19 mouse cellular contexts compared by ENCODE assay signal in the genomic region with DNA sequence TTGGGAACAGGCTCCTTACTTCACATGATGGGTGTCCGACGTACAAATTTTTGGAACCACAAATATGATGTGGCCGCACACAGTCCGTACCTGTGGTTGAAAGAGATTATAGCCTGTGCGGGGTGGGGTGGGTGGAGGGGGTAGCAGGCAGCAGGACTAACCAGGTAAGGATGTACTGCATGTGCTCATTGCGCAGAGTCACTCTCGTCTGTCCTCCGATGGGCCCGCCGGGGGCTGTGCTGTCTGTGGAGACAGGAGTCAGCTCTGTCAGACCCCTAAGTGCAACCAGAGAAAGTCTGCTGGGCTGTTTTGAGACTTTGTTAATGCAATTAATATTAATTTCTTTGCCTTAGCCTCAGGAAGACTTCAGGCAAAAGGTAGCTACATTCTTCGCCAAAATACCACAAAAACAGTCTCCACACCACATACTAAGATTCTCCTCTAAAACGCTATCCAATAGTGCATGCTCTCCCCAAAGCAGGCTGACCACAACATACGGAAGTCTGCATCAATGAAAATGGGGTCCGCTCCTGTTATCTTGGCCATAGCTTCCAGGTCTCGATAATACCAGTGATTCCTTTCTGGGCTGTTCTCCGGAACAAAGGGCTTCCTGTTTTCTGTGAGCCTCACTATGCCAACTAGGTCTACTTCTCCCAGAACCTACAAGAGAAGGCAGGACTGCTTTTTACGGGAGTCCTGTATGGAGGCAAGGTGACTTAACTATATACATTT. TPM values are rescaled to one million over a fixed set of nuclear protein-coding genes. Genes with fewer than 3 reads are reported as not detected.
A peak's percentile ranks its signal among the peaks of the same experiment; 100 is the strongest.
DNase-seq lines count a peak whose midpoint lies in the region; ATAC-seq and TF ChIP-seq lines count a peak whose summit lies in the region.
"Had no signal": no experiment of that assay in that cellular context is flagged by ENCODE, and none has a peak within 500 bp of the region (broad histone marks: within the 10 kb centered on the region; RNA-seq: fewer than 3 reads in every experiment).

No protein-coding gene starts in this region.

- H3K27ac ChIP-seq in forebrain, embryonic 10.5 days = no peak overlapping the region
- H3K27ac ChIP-seq in forebrain, postnatal 0 days (ENCODE audit: low read depth, low read length) = no peak overlapping the region
- no peak overlapping the region for H3K27ac ChIP-seq in midbrain, embryonic 11.5 days (ENCODE audit: low read depth, low read length)
- H3K27ac ChIP-seq in midbrain, postnatal 0 days (ENCODE audit: low read depth, low read length) = no peak overlapping the region
- H3K27ac ChIP-seq in embryonic fibroblast, embryonic 13.5 days (ENCODE audit: insufficient read depth, low read length) = no peak overlapping the region
- H3K27ac ChIP-seq in liver, postnatal 0 days (ENCODE audit: low read depth) = 0 out of 2 replicates have a peak overlapping the region, but pooled peaks have one; percentile 16
- no peak overlapping the region for H3K27ac ChIP-seq in intestine, postnatal 0 days (ENCODE audit: low read depth, low read length)
- H3K27ac ChIP-seq: forebrain, embryonic 13.5 days; hindbrain, postnatal 0 days; kidney, postnatal 0 days had no signal

- no peak for TF ChIP-seq EP300 in liver, postnatal 0 days (IDR thresholded peaks at IDR 0.05; ENCODE audit: low read depth)

- no peaks in the 10 kb centered on the region for H3K9me3 ChIP-seq in forebrain, embryonic 10.5 days
- H3K9me3 ChIP-seq in forebrain, postnatal 0 days (ENCODE audit: low read length) = no peaks in the 10 kb centered on the region
- H3K9me3 ChIP-seq in midbrain, embryonic 11.5 days (ENCODE audit: control insufficient read depth, low read length) = no peaks in the 10 kb centered on the region
- H3K9me3 ChIP-seq in midbrain, postnatal 0 days (ENCODE audit: low read length) = no peaks in the 10 kb centered on the region
- H3K9me3 ChIP-seq in liver, postnatal 0 days (ENCODE audit: low read length) = no peaks in the 10 kb centered on the region
- H3K9me3 ChIP-seq in intestine, postnatal 0 days (ENCODE audit: control insufficient read depth) = no peaks in the 10 kb centered on the region
- H3K9me3 ChIP-seq: forebrain, embryonic 13.5 days had no signal

- 84% methylated on average over 17 of the region's 17 CpGs for WGBS in forebrain, embryonic 10.5 days
- WGBS in forebrain, postnatal 0 days = 85% methylated on average over 17 of the region's 17 CpGs
- 85% methylated on average over 17 of the region's 17 CpGs for WGBS in midbrain, embryonic 11.5 days
- WGBS in midbrain, postnatal 0 days = 86% methylated on average over 17 of the region's 17 CpGs
- WGBS in liver, postnatal 0 days (ENCODE audit: insufficient replicate concordance) = 70% methylated on average over 17 of the region's 17 CpGs
- WGBS in intestine, postnatal 0 days = 79% methylated on average over 17 of the region's 17 CpGs

- TF ChIP-seq POLR2A in embryonic fibroblast, embryonic 13.5 days (IDR thresholded peaks at IDR 0.05; ENCODE audit: low read depth, low read length) = peak; percentile 9; the same call in 1 of the 2 replicates

- no peak for DNase-seq in forebrain, embryonic 10.5 days (ENCODE audit: extremely low spot score, low spot score)
- DNase-seq in forebrain, postnatal 0 days = no peak
- no peak for DNase-seq in midbrain, embryonic 11.5 days (ENCODE audit: low spot score, missing footprints)
- no peak for DNase-seq in midbrain, postnatal 0 days (ENCODE audit: low spot score)
- no peak for DNase-seq in liver, postnatal 0 days
- DNase-seq in gastrocnemius, postnatal 25 days = no peak
- DNase-seq: adrenal gland, adult 8-10 months; cerebellum, postnatal 14 days; gastrocnemius, postnatal 14 days; heart, postnatal 10 days; layer of hippocampus, adult 9-11 months; lung, embryonic 14.5 days; right cerebral cortex, postnatal 14 days; thymus, adult 18-20 months had no signal

- H3K4me3 ChIP-seq in forebrain, embryonic 10.5 days = peak overlapping the region; percentile 73; the same call in 1 of the 2 replicates
- H3K4me3 ChIP-seq in forebrain, postnatal 0 days (ENCODE audit: low read depth, low read length) = no peak overlapping the region
- H3K4me3 ChIP-seq in midbrain, embryonic 11.5 days (ENCODE audit: low read depth, low read length) = 0 out of 2 replicates have a peak overlapping the region, but pooled peaks have one; percentile 3
- H3K4me3 ChIP-seq in midbrain, postnatal 0 days (ENCODE audit: low read depth, low read length) = no peak overlapping the region
- no peak overlapping the region for H3K4me3 ChIP-seq in embryonic fibroblast, embryonic 13.5 days (ENCODE audit: insufficient read depth, low read length)
- H3K4me3 ChIP-seq in liver, postnatal 0 days (ENCODE audit: low read depth, low read length) = no peak overlapping the region
- H3K4me3 ChIP-seq in intestine, postnatal 0 days (ENCODE audit: low read depth, low read length) = no peak overlapping the region

- H3K4me1 ChIP-seq in forebrain, embryonic 10.5 days = peaks cover 76% of the 10 kb centered on the region
- H3K4me1 ChIP-seq in forebrain, postnatal 0 days (ENCODE audit: insufficient read depth) = peaks cover 30% of the 10 kb centered on the region
- peaks cover 36% of the 10 kb centered on the region for H3K4me1 ChIP-seq in midbrain, embryonic 11.5 days (ENCODE audit: control insufficient read depth, insufficient read depth, low read length)
- H3K4me1 ChIP-seq in midbrain, postnatal 0 days (ENCODE audit: insufficient read depth, low read length) = peaks cover 34% of the 10 kb centered on the region
- peaks cover 10% of the 10 kb centered on the region for H3K4me1 ChIP-seq in embryonic fibroblast, embryonic 13.5 days (ENCODE audit: control insufficient read depth, insufficient read depth, low read length)
- peaks cover 42% of the 10 kb centered on the region for H3K4me1 ChIP-seq in liver, postnatal 0 days (ENCODE audit: insufficient read depth)
- peaks cover 15% of the 10 kb centered on the region for H3K4me1 ChIP-seq in intestine, postnatal 0 days (replicated peaks; ENCODE audit: control insufficient read depth, insufficient read depth, low read length)

- H3K4me2 ChIP-seq in forebrain, postnatal 0 days (ENCODE audit: low read depth) = no peak overlapping the region
- no peak overlapping the region for H3K4me2 ChIP-seq in midbrain, embryonic 11.5 days
- no peak overlapping the region for H3K4me2 ChIP-seq in midbrain, postnatal 0 days (ENCODE audit: low read depth, low read length, poor library complexity, severe bottlenecking)
- H3K4me2 ChIP-seq in liver, postnatal 0 days (ENCODE audit: low read depth, low read length) = 0 out of 2 replicates have a peak overlapping the region, but pooled peaks have one; percentile 13
- H3K4me2 ChIP-seq in intestine, postnatal 0 days (replicated peaks; ENCODE audit: low read depth) = no peak overlapping the region

- TF ChIP-seq CTCF in forebrain, postnatal 0 days (IDR thresholded peaks at IDR 0.05; ENCODE audit: low read depth) = no peak
- no peak for TF ChIP-seq CTCF in midbrain, postnatal 0 days (IDR thresholded peaks at IDR 0.05)
- no peak for TF ChIP-seq CTCF in embryonic fibroblast, embryonic 13.5 days (IDR thresholded peaks at IDR 0.05; ENCODE audit: borderline replicate concordance, insufficient read depth, low read length)
- no peak for TF ChIP-seq CTCF in liver, postnatal 0 days (IDR thresholded peaks at IDR 0.05; ENCODE audit: low read depth)
- TF ChIP-seq CTCF in intestine, postnatal 0 days (IDR thresholded peaks at IDR 0.05; ENCODE audit: low read depth) = no peak

- no peak overlapping the region for H3K9ac ChIP-seq in forebrain, postnatal 0 days
- no peak overlapping the region for H3K9ac ChIP-seq in midbrain, embryonic 11.5 days (ENCODE audit: low read length)
- H3K9ac ChIP-seq in midbrain, postnatal 0 days (replicated peaks; ENCODE audit: low read length, poor library complexity, severe bottlenecking) = no peak overlapping the region
- peak overlapping the region; percentile 7; the same call in 1 of the 2 replicates for H3K9ac ChIP-seq in liver, postnatal 0 days (replicated peaks)
- H3K9ac ChIP-seq in intestine, postnatal 0 days (ENCODE audit: low read depth, low read length) = no peak overlapping the region
- H3K9ac ChIP-seq: forebrain, embryonic 13.5 days; lung, embryonic 14.5 days had no signal

- H3K27me3 ChIP-seq in forebrain, embryonic 10.5 days (ENCODE audit: poor library complexity, severe bottlenecking) = no peaks in the 10 kb centered on the region
- H3K27me3 ChIP-seq in forebrain, postnatal 0 days (ENCODE audit: insufficient read depth, low read length) = no peaks in the 10 kb centered on the region
- H3K27me3 ChIP-seq in midbrain, embryonic 11.5 days (ENCODE audit: control insufficient read depth, insufficient read depth, low read length) = no peaks in the 10 kb centered on the region
- no peaks in the 10 kb centered on the region for H3K27me3 ChIP-seq in midbrain, postnatal 0 days (ENCODE audit: insufficient read depth, low read length)
- no peaks in the 10 kb centered on the region for H3K27me3 ChIP-seq in liver, postnatal 0 days (ENCODE audit: insufficient read depth, low read length)
- no peaks in the 10 kb centered on the region for H3K27me3 ChIP-seq in intestine, postnatal 0 days (replicated peaks; ENCODE audit: control insufficient read depth, insufficient read depth, low read length)
- H3K27me3 ChIP-seq: forebrain, embryonic 13.5 days had no signal

- ATAC-seq in forebrain, postnatal 0 days = no peak
- ATAC-seq in midbrain, embryonic 11.5 days (ENCODE audit: low FRiP score) = no peak
- ATAC-seq in midbrain, postnatal 0 days (ENCODE audit: low FRiP score) = no peak
- no peak for ATAC-seq in liver, postnatal 0 days
- ATAC-seq in intestine, postnatal 0 days = no peak
- ATAC-seq: forebrain, embryonic 13.5 days; hindbrain, postnatal 0 days had no signal

- H3K36me3 ChIP-seq in forebrain, embryonic 10.5 days (replicated peaks) = peaks cover 59% of the 10 kb centered on the region
- H3K36me3 ChIP-seq in forebrain, postnatal 0 days (ENCODE audit: insufficient read depth) = peaks cover 35% of the 10 kb centered on the region
- peaks cover 20% of the 10 kb centered on the region for H3K36me3 ChIP-seq in midbrain, embryonic 11.5 days (ENCODE audit: control insufficient read depth, insufficient read depth, low read length)
- peaks cover 28% of the 10 kb centered on the region for H3K36me3 ChIP-seq in midbrain, postnatal 0 days (ENCODE audit: insufficient read depth, low read length)
- H3K36me3 ChIP-seq in liver, postnatal 0 days (replicated peaks; ENCODE audit: insufficient read depth, low read length) = peaks cover 39% of the 10 kb centered on the region
- H3K36me3 ChIP-seq in intestine, postnatal 0 days (ENCODE audit: control insufficient read depth, insufficient read depth) = peaks cover 43% of the 10 kb centered on the region

RNA-seq across cellular contexts. Expression of a gene that starts 2.6 kb away (rescaled TPM):
- 54.9 and 55.1 TPM in 2 replicates for polyA plus RNA-seq in forebrain, embryonic 10.5 days (2016; fragmentation: Nextera tagmentation; extraction: Ambion mirVana)
- total RNA-seq in forebrain, postnatal 0 days (2014; rRNA removed) = 31.0 and 36.9 TPM in 2 replicates
- 52.1 and 55.1 TPM in 2 replicates for polyA plus RNA-seq in forebrain, postnatal 0 days (2015; fragmentation: Nextera tagmentation; extraction: Ambion mirVana)
- polyA plus RNA-seq in midbrain, embryonic 11.5 days (2014; fragmentation: Nextera tagmentation; extraction: Ambion mirVana) = 46.5 and 48.4 TPM in 2 replicates
- 27.5 and 30.0 TPM in 2 replicates for total RNA-seq in midbrain, postnatal 0 days (2014; rRNA removed)
- polyA plus RNA-seq in midbrain, postnatal 0 days (2015; fragmentation: Nextera tagmentation; extraction: Ambion mirVana) = 55.2 and 55.5 TPM in 2 replicates
- 29.3 and 33.6 TPM in 2 replicates for polyA plus RNA-seq in embryonic fibroblast, embryonic 13.5 days (2011; ENCODE audit: insufficient read length, low read depth, missing spikeins)
- polyA plus RNA-seq in liver, postnatal 0 days (2015; fragmentation: Nextera tagmentation; extraction: Ambion mirVana) = 14.6 and 15.3 TPM in 2 replicates
- 33.2 and 33.5 TPM in 2 replicates for polyA plus RNA-seq in intestine, postnatal 0 days (2015; fragmentation: Nextera tagmentation; extraction: Ambion mirVana)
- 10 to 100 TPM; 10.9 to 12.5 TPM for total RNA-seq in gastrocnemius, postnatal 25 days (2021)

RNA-seq across cellular contexts. Expression of a gene that starts 2.7 kb away (rescaled TPM):
- 46.0 and 47.3 TPM in 2 replicates for polyA plus RNA-seq in forebrain, embryonic 10.5 days (2016; fragmentation: Nextera tagmentation; extraction: Ambion mirVana)
- total RNA-seq in forebrain, postnatal 0 days (2014; rRNA removed) = 72.3 and 80.8 TPM in 2 replicates
- 106 and 112 TPM in 2 replicates for polyA plus RNA-seq in forebrain, postnatal 0 days (2015; fragmentation: Nextera tagmentation; extraction: Ambion mirVana)
- polyA plus RNA-seq in midbrain, embryonic 11.5 days (2014; fragmentation: Nextera tagmentation; extraction: Ambion mirVana) = 49.0 and 54.0 TPM in 2 replicates
- 59.7 and 78.8 TPM in 2 replicates for total RNA-seq in midbrain, postnatal 0 days (2014; rRNA removed)
- 112 and 122 TPM in 2 replicates for polyA plus RNA-seq in midbrain, postnatal 0 days (2015; fragmentation: Nextera tagmentation; extraction: Ambion mirVana)
- 38.8 and 47.8 TPM in 2 replicates for polyA plus RNA-seq in embryonic fibroblast, embryonic 13.5 days (2011; ENCODE audit: insufficient read length, low read depth, missing spikeins)
- 29.8 and 30.1 TPM in 2 replicates for polyA plus RNA-seq in liver, postnatal 0 days (2015; fragmentation: Nextera tagmentation; extraction: Ambion mirVana)
- 59.8 and 65.3 TPM in 2 replicates for polyA plus RNA-seq in intestine, postnatal 0 days (2015; fragmentation: Nextera tagmentation; extraction: Ambion mirVana)
- total RNA-seq in gastrocnemius, postnatal 25 days (2021) = 10 to 100 TPM; 27.4 to 33.1 TPM

RNA-seq across cellular contexts. Expression of a gene that starts 3.0 kb away (rescaled TPM):
- 735 and 753 TPM in 2 replicates for polyA plus RNA-seq in forebrain, embryonic 10.5 days (2016; fragmentation: Nextera tagmentation; extraction: Ambion mirVana)
- total RNA-seq in forebrain, postnatal 0 days (2014; rRNA removed) = 1,164 and 1,963 TPM in 2 replicates
- polyA plus RNA-seq in forebrain, postnatal 0 days (2015; fragmentation: Nextera tagmentation; extraction: Ambion mirVana) = 522 and 611 TPM in 2 replicates
- 631 and 654 TPM in 2 replicates for polyA plus RNA-seq in midbrain, embryonic 11.5 days (2014; fragmentation: Nextera tagmentation; extraction: Ambion mirVana)
- 910 and 1,034 TPM in 2 replicates for total RNA-seq in midbrain, postnatal 0 days (2014; rRNA removed)
- 411 and 433 TPM in 2 replicates for polyA plus RNA-seq in midbrain, postnatal 0 days (2015; fragmentation: Nextera tagmentation; extraction: Ambion mirVana)
- polyA plus RNA-seq in embryonic fibroblast, embryonic 13.5 days (2011; ENCODE audit: insufficient read length, low read depth, missing spikeins) = 448 and 480 TPM in 2 replicates
- 341 and 347 TPM in 2 replicates for polyA plus RNA-seq in liver, postnatal 0 days (2015; fragmentation: Nextera tagmentation; extraction: Ambion mirVana)
- polyA plus RNA-seq in intestine, postnatal 0 days (2015; fragmentation: Nextera tagmentation; extraction: Ambion mirVana) = 407 and 410 TPM in 2 replicates
- total RNA-seq in gastrocnemius, postnatal 25 days (2021) = 100 to 1,000 TPM; 236 to 242 TPM

RNA-seq across cellular contexts. Expression of a gene that starts 3.1 kb away (rescaled TPM):
- 112 and 118 TPM in 2 replicates for polyA plus RNA-seq in forebrain, embryonic 10.5 days (2016; fragmentation: Nextera tagmentation; extraction: Ambion mirVana)
- total RNA-seq in forebrain, postnatal 0 days (2014; rRNA removed) = 110 and 116 TPM in 2 replicates
- polyA plus RNA-seq in forebrain, postnatal 0 days (2015; fragmentation: Nextera tagmentation; extraction: Ambion mirVana) = 163 and 180 TPM in 2 replicates
- 96.5 and 99.5 TPM in 2 replicates for polyA plus RNA-seq in midbrain, embryonic 11.5 days (2014; fragmentation: Nextera tagmentation; extraction: Ambion mirVana)
- 106 and 119 TPM in 2 replicates for total RNA-seq in midbrain, postnatal 0 days (2014; rRNA removed)
- polyA plus RNA-seq in midbrain, postnatal 0 days (2015; fragmentation: Nextera tagmentation; extraction: Ambion mirVana) = 139 and 144 TPM in 2 replicates
- polyA plus RNA-seq in embryonic fibroblast, embryonic 13.5 days (2011; ENCODE audit: insufficient read length, low read depth, missing spikeins) = 25.6 and 26.8 TPM in 2 replicates
- 13.2 and 14.4 TPM in 2 replicates for polyA plus RNA-seq in liver, postnatal 0 days (2015; fragmentation: Nextera tagmentation; extraction: Ambion mirVana)
- 19.8 and 20.2 TPM in 2 replicates for polyA plus RNA-seq in intestine, postnatal 0 days (2015; fragmentation: Nextera tagmentation; extraction: Ambion mirVana)
- 10 to 100 TPM; 16.2 to 17.6 TPM for total RNA-seq in gastrocnemius, postnatal 25 days (2021)

RNA-seq across cellular contexts. Expression of a gene that starts 10.9 kb away (rescaled TPM):
- polyA plus RNA-seq in forebrain, embryonic 10.5 days (2016; fragmentation: Nextera tagmentation; extraction: Ambion mirVana) = 34.4 and 37.1 TPM in 2 replicates
- total RNA-seq in forebrain, postnatal 0 days (2014; rRNA removed) = 25.9 and 33.6 TPM in 2 replicates
- 18.9 and 22.2 TPM in 2 replicates for polyA plus RNA-seq in forebrain, postnatal 0 days (2015; fragmentation: Nextera tagmentation; extraction: Ambion mirVana)
- 11.6 and 15.2 TPM in 2 replicates for polyA plus RNA-seq in midbrain, embryonic 11.5 days (2014; fragmentation: Nextera tagmentation; extraction: Ambion mirVana)
- total RNA-seq in midbrain, postnatal 0 days (2014; rRNA removed) = 17.2 and 23.8 TPM in 2 replicates
- polyA plus RNA-seq in midbrain, postnatal 0 days (2015; fragmentation: Nextera tagmentation; extraction: Ambion mirVana) = 24.7 and 27.8 TPM in 2 replicates
- 21.4 and 23.3 TPM in 2 replicates for polyA plus RNA-seq in embryonic fibroblast, embryonic 13.5 days (2011; ENCODE audit: insufficient read length, low read depth, missing spikeins)
- polyA plus RNA-seq in liver, postnatal 0 days (2015; fragmentation: Nextera tagmentation; extraction: Ambion mirVana) = 7.5 and 8.4 TPM in 2 replicates
- 11.7 and 12.8 TPM in 2 replicates for polyA plus RNA-seq in intestine, postnatal 0 days (2015; fragmentation: Nextera tagmentation; extraction: Ambion mirVana)
- total RNA-seq in gastrocnemius, postnatal 25 days (2021) = 10 to 100 TPM; 10.3 to 12.0 TPM

Comparison
In these comparisons a context has a peak if more than half of its experiments do, and no peak if none do; other contexts are left out.
1. H3K4me3 ChIP-seq: peak in forebrain, embryonic 10.5 days (single experiment) and midbrain, embryonic 11.5 days (single experiment); none in forebrain, postnatal 0 days (single experiment), midbrain, postnatal 0 days (single experiment), embryonic fibroblast, embryonic 13.5 days (single experiment), liver, postnatal 0 days (single experiment) and intestine, postnatal 0 days (single experiment).